Mouse (Mus musculus) left cerebral cortex, postnatal 14 days (tissue): ENCODE results near the gene Slc25a21. TPM values are rescaled to one million over a fixed set of nuclear protein-coding genes. Genes with fewer than 3 reads are reported as not detected.

Source experiments
- DNase-seq, 2 experiments: peaks; one replicate each; pipeline ENCODE4 v3.0.0; 2021 to 2022; ENCODE audit warnings: low spot score in 2 of 2, mixed read lengths in 1 of 2
- intact Hi-C: fragments of 180-260 bp; cut with DNase I; formaldehyde crosslinking; loops from one replicate; pipeline ENCODE4 v1.15.1; 2025
- total RNA-seq, 2 experiments: library from RNA; stranded (reverse); gene quantifications; 2 replicates each; pipeline ENCODE4 v1.2.3; 2021

Slc25a21 gene
- total RNA-seq, 2 experiments from 2014 or later: 0.53 to 0.66 TPM

DNA sequence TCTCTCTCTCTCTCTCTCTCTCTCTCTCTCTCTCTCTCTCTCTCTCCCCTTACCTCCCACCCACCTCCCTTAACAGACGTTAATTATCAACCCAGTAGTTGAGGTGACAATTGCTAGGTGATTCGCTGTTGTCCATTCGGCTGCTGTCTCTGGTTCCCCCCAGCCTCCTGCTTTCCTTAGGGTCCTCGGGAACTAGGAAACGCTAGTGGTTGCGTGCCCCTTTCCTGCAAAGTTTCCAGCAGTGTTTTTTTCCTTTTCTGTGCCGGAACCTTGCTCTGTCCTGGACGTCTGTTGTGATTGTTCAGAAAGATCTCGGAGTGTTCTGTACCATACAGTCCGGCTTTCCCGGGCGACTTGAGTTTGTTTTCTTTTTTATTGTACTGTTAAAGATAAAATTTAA, 499.5 kb downstream of the Slc25a21 start:
- intact Hi-C loops: loop anchor here (5.0 kb wide), 2 partner anchors 240 to 845 kb away; no protein-coding TSS in a partner anchor

DNA sequence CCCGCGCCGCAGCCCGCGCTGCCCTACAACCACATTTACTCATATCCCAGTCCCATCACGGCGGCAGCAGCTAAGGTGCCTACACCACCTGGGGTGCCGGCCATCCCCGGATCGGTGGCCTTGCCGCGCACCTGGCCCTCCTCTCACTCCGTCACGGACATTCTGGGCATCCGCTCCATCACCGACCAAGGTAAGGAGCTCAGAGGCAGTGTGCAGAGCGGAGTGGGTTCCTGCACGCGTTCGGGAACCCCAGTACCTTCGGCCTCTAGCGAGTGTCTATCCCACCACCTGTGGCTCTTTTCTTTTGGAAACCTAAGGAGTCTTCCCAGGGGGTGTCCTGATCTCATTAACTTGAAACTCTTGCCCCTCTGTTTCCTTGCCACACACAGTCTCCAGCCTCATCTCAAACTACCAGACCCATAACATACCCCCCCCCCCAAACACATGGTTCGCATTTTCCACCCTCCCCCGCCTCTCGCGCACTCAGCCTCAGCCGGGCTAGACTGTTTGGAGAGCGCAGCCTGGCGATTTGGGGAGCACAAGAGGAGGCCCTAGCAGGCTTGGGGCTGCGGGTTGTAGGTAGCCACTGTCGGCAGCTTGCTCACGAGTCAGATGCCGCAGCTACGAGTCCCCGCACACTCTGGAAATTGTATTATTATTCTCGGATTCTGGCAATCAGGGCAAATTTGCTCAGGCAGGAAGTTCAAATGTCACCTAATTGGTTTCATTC, 500.1 kb downstream of the Slc25a21 start:
- intact Hi-C loops: loop anchor here (5.0 kb wide), 2 partner anchors 240 to 845 kb away; no protein-coding TSS in a partner anchor
- DNase-seq: no peak

More for the DNA sequence above, 499.5 kb downstream of the Slc25a21 start:
- no peak for DNase-seq

DNA sequence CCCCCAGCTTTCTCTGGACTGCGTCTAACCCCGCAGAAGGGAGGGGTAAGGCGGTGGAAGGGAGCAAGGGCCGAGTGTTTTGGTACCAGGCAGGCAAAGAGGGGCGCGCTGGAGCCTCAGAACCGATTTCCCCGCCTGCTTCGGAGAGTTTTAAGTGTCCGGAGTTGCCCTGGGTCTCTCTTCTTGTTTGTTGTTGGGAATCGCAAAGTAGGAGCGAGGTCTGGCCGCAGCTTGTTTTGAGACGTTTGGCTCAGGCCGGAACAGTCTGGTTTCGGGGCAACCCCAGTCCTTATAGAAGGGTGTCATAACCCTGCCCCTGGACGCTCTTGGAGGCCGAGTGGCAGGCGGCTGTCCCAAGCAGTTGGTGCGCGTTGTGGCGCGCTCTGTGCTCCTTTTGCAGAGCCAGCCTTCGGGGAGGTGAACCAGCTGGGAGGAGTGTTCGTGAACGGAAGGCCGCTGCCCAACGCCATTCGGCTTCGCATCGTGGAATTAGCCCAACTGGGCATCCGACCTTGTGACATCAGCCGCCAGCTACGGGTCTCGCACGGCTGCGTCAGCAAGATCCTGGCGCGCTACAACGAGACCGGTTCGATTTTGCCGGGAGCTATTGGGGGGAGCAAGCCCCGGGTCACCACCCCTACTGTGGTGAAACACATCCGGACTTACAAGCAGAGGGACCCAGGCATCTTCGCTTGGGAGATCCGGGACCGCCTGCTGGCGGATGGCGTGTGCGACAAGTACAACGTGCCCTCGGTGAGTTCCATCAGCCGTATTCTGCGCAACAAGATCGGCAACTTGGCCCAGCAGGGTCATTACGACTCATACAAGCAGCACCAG, 500.9 kb downstream of the Slc25a21 start:
- intact Hi-C loops: loop anchor here (5.0 kb wide), 2 partner anchors 239 to 846 kb away; no protein-coding TSS in a partner anchor
- no peak for DNase-seq

DNA sequence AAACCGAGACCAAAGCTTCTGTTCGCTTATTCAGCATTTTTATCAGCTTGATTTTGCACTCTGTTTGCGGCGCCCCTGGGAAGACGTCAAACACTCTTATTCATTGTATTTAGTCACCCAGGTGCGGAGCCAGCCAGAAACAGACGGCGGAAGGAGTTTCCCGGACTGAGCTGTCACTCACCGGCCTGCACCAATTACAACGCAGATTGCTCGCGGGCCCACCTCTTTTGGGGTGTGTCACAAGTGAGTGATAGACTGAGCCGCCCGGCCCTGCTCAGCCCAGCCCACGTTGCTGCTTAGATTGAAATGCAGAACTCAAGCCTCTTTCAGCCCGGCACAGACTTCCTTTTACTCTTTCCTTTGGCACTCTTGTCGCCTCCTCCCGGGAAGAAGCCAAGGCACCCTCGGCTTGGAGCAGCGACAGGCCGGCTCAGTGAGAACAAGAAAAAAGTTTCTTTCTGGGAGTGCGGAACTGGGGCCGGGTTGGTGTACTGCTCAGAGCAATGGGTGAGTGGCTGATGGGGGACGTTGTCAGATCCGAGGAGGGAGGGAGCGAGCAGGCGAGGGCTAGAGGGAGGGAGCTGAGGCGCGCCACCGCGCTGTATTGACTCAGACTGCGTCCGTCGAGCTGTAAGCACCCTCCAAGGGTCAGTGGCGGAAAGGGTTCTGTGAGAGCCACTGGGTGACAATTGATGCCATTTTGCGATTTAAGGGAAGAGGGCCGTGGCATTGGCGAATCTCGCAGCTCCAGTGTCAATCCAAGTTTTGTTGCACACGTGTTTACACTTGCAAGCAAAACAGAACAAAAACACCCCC, 501.7 kb downstream of the Slc25a21 start:
- intact Hi-C loops: loop anchor here (5.0 kb wide), 2 partner anchors 238 to 847 kb away; no protein-coding TSS in a partner anchor

DNA sequence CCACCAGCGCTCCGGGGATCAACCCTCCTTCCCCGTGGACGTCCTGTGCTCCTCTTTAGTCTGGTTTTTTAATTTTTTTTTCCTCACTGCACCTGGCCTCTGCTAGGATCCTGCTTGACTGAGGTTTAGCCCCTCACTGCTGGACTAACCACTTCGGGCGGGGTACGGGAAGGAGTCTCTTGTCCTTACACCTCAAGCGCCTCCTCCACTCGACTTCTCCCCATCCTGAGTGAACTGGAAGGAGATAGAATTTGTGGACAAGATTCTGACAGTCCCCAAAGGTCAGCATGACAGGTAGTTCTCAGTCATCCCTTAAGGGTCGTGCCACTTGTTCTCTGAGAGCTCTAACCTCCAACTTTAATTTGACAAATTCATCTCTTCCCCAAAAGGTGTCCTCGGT, 502.3 kb downstream of the Slc25a21 start:
- intact Hi-C loops: loop anchor here (5.0 kb wide), 3 partner anchors 158 to 847 kb away; partner anchors contain the start of gene Nkx2-1
- DNase-seq: no peak

More for the DNA sequence above, 501.7 kb downstream of the Slc25a21 start:
- no peak for DNase-seq

DNA sequence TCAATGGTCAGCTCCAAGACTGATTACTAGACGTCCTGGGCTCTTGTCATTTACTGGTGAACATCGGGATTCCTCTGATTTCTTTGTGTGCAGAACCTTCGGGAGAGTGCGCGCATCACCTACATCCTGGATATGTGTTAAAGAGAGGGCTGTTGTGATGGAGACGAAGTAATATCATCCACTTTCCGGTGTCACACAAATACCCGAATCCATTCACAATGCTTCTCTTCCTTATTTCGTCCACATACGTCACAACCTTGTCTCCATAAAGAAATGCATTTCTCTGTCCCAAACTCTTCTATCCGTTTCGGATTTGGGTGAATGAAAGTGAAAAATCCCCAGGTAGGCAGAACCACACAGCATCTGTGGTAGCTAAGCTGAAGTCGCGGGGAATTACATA, 502.9 kb downstream of the Slc25a21 start:
- DNase-seq: no peak
- intact Hi-C loops: loop anchor here (5.0 kb wide), 1 partner anchor 157 kb away; the partner anchor contains the start of gene Nkx2-1

DNA sequence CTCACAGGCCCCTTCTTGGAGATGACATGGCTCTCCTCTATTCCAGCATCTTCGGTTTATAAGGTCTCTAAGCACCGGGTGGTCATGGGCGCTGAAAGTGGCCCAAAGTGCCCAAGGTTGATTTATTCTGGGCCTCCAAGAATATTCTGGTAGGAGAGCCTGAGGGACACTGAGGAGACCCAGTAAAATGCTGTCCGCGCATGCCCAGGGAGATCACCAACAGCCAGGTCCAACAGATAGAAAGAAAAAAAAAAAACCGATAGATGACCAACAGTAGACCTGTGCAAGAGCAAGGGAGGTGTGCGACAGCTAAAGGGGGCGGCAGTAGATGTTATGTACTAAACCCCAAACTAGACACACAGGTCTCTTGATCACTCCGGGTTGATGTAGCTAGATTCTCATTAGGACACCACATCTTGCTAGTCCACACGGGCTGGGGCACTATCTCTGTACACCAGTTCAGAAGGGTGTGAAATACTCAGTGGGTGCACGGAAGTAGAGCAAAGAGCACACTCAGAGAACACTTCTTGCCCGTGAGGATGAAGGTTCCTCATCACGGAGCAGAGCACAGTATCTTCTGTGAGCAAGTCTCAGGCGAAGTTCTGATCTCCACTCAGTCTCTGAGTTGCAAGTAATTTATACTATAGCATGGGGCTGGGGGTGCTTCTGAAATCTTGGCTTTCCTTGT, 503.7 kb downstream of the Slc25a21 start:
- intact Hi-C loops: loop anchor here (5.0 kb wide), 1 partner anchor 156 kb away; the partner anchor contains the start of gene Nkx2-1
- DNase-seq: no peak

DNA sequence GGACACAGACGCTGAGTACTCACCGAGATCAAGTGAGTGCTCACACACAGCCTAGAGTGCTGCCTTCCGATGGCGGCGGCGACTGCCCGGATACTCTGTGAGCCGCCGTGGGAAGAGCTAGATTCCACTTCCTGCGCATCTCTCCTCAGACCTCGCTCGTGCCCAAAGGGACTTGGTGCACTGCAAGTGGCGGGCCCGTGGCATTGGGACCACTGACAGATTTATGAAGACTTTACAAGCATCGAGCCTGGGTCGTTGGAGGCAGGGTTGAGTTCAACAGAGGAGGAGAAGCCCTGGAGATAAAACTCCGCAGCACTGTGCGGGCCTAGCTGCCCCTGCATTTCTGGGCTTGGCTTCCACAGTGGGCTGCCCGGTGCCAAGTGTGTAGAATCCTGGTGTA, 504.7 kb downstream of the Slc25a21 start:
- DNase-seq: no peak
- intact Hi-C loops: loop anchor here (5.0 kb wide), 1 partner anchor 155 kb away; the partner anchor contains the start of gene Nkx2-1

DNA sequence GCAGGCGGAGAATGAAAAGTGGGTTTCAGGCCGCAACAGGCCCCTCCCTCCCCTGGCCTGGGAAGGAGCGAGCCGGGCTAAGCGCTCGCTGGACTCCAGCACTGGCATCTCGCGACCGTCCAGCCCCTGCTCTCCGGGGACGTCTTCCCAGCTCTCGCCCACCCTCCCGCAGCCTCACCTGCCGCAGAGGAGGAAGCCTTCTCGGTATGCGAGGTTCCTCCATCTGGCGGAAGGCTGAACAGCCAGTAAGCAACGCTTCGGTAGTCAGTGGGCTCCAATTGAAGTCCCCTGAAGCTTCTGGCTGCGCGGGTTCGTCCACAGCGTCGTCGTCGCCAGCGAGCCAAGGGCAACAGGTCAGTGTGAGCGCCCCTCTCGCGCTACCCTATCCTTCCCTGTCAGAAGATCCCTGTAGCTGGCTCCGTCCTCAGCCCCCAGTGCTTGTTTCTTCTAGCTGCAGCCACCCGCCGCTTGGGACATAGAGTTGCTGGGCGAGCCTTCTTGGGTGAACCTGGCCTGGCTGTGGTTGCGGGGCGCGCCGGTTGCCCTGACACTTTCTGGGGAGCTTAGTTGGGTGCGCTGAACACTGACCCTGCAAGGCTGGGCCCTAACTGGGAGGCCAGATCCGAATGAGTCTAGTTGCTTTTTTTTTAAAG, 505.7 kb downstream of the Slc25a21 start, which contains the start of gene Pax9:
TSS of gene Pax9 (plus strand) at position 341 of the 653 bp plus-strand sequence.
- intact Hi-C loops: loop anchor here (5.0 kb wide), 1 partner anchor 154 kb away; the partner anchor contains the start of gene Nkx2-1

DNA sequence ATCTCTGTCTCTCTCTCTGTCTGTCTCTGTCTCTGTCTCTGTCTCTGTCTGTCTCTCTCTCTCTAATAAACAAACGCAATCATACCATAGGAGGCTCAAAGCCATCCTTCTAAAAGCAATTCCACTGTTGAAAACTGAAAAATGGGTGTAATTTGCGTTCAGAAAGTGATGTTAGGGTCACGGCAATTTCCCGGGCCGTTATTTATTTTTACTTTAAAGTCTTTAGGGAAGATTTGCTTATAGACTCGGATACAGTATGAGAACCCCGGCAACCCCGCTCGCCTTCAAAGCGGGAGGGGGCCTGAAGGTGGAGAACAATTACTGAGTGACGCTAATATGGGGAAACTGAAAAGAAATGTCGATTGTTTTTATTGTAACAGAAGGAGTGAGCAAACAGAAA, 506.3 kb downstream of the Slc25a21 start:
- no peak for DNase-seq

More for the DNA sequence above, 505.7 kb downstream of the Slc25a21 start, which contains the start of gene Pax9:
- DNase-seq: no peak

DNA sequence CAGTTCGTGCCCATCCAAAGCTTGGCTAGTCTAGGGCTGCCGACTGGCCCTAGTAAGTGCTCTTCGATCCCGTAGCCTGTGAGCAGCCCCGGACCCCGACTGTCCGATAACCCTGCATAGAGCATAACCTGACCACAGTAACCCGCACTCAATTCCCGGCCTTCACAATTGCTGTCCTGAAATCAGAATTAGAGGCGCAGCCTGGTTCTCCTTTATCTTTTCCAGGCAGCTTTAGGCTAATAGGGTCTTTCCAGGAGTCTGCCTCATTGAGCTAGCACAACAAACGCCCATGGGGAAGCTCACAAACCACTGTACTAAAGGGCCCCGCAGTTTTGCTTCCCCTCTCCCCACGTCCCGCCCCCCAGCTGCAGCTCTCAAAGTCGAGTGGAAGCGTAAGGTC, 506.9 kb downstream of the Slc25a21 start:
- intact Hi-C loops: loop anchor here (5.0 kb wide), 1 partner anchor 153 kb away; the partner anchor contains the start of gene Nkx2-1
- no peak for DNase-seq

More for the DNA sequence above, 506.3 kb downstream of the Slc25a21 start:
- intact Hi-C loops: loop anchor here (5.0 kb wide), 1 partner anchor 154 kb away; the partner anchor contains the start of gene Nkx2-1

DNA sequence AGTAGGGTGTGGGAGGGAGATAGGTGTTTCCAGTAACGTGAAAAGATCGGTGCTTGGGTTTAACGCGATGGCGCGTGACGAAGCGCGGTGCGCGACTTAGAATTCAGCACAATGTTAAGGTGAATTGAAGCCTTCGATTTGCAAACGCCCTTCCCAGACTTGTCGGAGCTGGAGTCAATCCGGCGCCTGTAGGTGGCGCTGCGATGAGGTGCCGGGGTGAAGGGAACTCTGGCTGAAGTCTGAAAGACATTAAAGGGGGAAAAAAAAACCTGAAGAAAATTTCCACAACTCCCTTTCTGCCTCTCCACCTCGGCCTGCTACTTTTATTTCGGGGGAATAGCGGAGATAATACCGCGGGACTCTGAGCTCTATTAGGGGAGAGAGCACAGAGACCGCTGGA, 507.5 kb downstream of the Slc25a21 start:
- DNase-seq: peak in 1 of 2 experiments; percentile 4
- intact Hi-C loops: loop anchor here (5.0 to 10.0 kb wide), 3 partner anchors 75 to 848 kb away; partner anchors contain the start of genes Nkx2-1 and Nkx2-9

DNA sequence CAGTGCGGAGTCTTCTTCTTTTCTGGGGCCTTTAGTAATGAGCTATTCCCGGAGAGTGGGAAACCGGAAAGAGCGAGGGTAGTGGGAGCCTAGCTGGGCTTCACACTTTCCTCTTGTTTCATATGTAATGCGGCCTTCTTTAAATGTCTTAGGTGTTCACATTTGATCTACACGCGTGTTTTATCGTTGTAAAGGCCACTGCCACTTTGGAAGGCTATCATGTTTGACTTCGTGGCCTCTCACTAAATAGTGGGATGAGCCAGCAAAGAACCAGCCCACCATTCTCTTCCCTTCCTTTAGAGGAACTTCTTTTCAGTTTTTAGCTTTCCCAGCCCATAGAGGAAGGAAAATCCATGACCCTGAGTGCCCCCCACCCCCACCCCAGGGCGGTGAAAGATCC, 507.9 kb downstream of the Slc25a21 start:
- DNase-seq: no peak
- intact Hi-C loops: loop anchor here (5.0 to 10.0 kb wide), 2 partner anchors 75 to 848 kb away; partner anchors contain the start of gene Nkx2-9

DNA sequence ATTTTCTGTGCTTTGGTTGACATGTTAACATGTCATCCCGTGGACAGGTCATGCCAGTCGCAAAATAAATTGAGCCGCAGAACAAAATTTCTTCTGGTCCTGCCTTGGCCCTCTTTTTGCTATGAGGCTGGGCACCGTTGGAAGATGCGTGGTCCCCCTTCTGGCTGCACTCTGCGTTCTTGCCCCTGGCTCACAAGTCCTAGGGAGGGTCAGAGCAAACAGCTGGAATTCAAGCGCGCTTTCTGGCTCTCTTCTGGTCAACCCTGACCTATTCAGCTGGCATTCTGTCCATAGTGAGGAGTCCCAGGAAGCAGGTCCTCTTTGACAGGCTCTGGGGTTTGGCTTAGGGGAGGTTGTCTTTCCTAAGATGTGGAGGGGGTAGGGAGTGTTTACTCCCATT, 508.4 kb downstream of the Slc25a21 start:
- intact Hi-C loops: loop anchor here (5.0 to 10.0 kb wide), 2 partner anchors 74 to 848 kb away; partner anchors contain the start of gene Nkx2-9
- no peak for DNase-seq

DNA sequence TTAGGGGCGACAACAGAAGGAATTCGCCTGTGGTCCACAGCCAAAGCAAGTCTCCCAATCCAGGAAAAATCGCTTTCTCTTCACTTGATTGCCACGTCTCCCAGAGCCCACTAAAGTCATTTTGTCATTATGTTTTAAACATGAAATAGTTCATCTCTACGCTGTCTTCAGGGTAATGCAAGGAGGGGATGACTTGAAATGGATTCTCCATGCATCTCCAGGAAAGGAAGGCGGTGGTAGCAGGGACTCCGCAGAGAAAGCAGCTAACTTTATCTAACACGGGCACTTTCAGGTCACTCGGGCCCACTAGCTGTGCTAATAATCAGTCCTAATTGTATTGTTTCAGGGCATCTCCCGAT, 508.8 kb downstream of the Slc25a21 start:
- DNase-seq: no peak
- intact Hi-C loops: loop anchor here (5.0 to 10.0 kb wide), 2 partner anchors 74 to 849 kb away; partner anchors contain the start of gene Nkx2-9

DNA sequence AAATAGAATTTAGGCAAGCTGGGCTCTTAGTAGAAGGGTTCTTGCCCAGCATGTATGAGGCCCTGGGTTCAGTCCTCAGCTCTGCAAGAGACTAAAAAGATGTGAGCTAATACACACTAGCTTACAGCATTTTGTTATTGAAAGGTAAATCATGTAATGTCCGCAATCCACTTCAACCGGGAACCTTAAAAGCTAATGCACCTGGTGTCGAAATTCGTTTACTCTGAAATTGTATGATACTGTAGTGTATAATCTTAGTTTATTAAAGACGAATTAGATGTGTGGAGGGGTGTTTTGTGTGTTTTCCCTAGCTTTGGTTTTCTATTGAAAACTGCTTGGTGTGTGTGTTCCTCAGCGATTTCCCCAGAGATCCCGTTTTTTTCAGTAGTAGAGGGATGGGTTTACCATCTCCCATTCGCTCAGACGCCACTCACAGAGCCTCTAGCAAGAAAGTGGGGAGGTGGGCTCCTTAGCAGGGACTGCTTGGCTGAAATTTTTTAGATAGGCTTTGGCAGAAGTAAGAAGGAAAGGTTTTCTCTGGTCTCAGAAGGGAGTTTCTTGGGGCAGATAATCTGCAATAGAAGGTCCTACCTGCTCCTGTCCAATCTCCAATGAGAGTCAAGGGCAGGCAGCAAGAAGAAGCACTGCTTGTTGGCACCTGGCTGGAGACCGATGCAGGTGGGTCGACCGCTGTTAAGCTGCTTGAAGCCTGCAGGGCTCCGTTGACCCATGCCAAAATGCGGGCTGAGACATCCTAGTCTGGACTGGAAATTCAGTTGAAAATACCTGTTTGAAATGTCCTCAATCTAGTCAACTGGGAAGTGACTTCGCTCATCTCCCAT, 509.4 kb downstream of the Slc25a21 start:
- intact Hi-C loops: loop anchor here (5.0 to 10.0 kb wide), 2 partner anchors 73 to 849 kb away; partner anchors contain the start of gene Nkx2-9
- no peak for DNase-seq
